Mouse (Mus musculus) lung, embryonic 16.5 days (tissue): ENCODE data around the gene Lipc. TPM values are rescaled to one million over a fixed set of nuclear protein-coding genes. Genes with fewer than 3 reads are reported as not detected.

ENCODE experiments used
- ATAC-seq: fragments of 200-750 bp; cut with Nextera tagmentation; 2 replicates; pipeline ENCODE4 v1.8.0; 2017; ENCODE audit warnings: low read depth, mild to moderate bottlenecking, moderate library complexity
- H3K27ac ChIP-seq: fragments of 300-500 bp; sonication (generic); 2 replicates; pipeline ENCODE4 v1.5.1; 2014; ENCODE audit warnings: mild to moderate bottlenecking, control low read depth, low read length
- H3K27me3 ChIP-seq: fragments of 300-500 bp; sonication (generic); 2 replicates; pipeline ENCODE4 v1.6.1; 2014; ENCODE audit warnings: low read depth, low read length, mixed read lengths; ENCODE audit not compliant: control insufficient read depth, insufficient read depth
- H3K36me3 ChIP-seq: fragments of 300-500 bp; sonication (generic); 2 replicates; pipeline ENCODE4 v1.6.1; 2014; ENCODE audit warnings: low read length; ENCODE audit not compliant: control insufficient read depth, insufficient read depth
- H3K4me1 ChIP-seq: fragments of 300-500 bp; sonication (generic); replicated peaks from 2 replicates; pipeline ENCODE4 v1.6.1; 2014; ENCODE audit warnings: low read length, mixed read lengths; ENCODE audit not compliant: control insufficient read depth, insufficient read depth
- H3K4me2 ChIP-seq: fragments of 300-500 bp; sonication (generic); 2 replicates; pipeline ENCODE4 v1.6.1; 2014; ENCODE audit warnings: low read depth, low read length, control low read depth
- H3K4me3 ChIP-seq: fragments of 300-500 bp; sonication (generic); 2 replicates; pipeline ENCODE4 v1.5.1; 2014; ENCODE audit warnings: mild to moderate bottlenecking, low read length, control low read depth
- H3K9ac ChIP-seq: fragments of 300-500 bp; sonication (generic); 2 replicates; pipeline ENCODE4 v1.6.1; 2014; ENCODE audit warnings: low read length, control low read depth
- H3K9me3 ChIP-seq: fragments of 300-500 bp; sonication (generic); 2 replicates; pipeline ENCODE4 v1.6.1; 2016; ENCODE audit warnings: low read length; ENCODE audit not compliant: control insufficient read depth
- WGBS: fragments of 180-500 bp; shearing (Covaris S2); extraction: QIAGEN DNeasy Blood & Tissue Kit; methylation state at CpG from one replicate; pipeline ENCODE4 v1.1.7; 2014; 5-methylcytosine and 5-hydroxymethylcytosine counted together
- polyA plus RNA-seq: library from polyadenylated mRNA; unstranded; fragments of >200 nt; fragmentation: Nextera tagmentation; extraction: Ambion mirVana; gene quantifications from 2 replicates; pipeline ENCODE4 v1.2.1, GENCODE M21; 2015

Lipc gene
- polyA plus RNA-seq, result 0.25 and 1.5 TPM in 2 replicates

GRCm38 (mm10) chr9:70952126-70952525 lies at the start of gene Lipc:
Gene Lipc, minus strand, starts transcription at chr9:70952226.
- H3K27ac ChIP-seq, result no peak within 1 kb of the TSS
- WGBS, result 93% methylated on average over 4 of the region's 4 CpGs
- H3K4me1 ChIP-seq, result no peaks in the 10 kb centered on the region
- no peak within 1 kb of the TSS for H3K4me2 ChIP-seq
- no peak for ATAC-seq
- no peak within 1 kb of the TSS for H3K9ac ChIP-seq
- no peak within 1 kb of the TSS for H3K4me3 ChIP-seq
- H3K36me3 ChIP-seq, result no peaks in the 10 kb centered on the region
- H3K9me3 ChIP-seq, result no peaks in the 10 kb centered on the region
- no peaks in the 10 kb centered on the region for H3K27me3 ChIP-seq

DNA sequence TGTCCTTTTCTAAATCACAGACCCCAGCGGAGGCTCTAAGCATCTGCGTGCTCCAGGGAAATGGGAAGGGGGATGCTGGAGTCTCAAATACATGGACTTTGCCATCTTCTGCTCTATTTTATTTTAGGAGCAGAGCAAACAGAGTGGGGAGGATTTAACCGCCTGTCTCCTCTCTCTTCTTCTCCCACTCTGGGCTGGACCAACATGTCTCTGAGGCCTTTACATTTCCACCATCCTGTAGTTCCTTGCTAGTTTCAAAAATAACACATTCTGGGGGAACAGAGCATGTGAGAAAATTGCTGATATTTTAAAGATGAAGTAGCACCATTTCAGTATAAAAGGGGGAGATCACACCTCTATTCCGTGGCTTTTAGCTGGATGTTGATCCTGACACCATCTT lies 47.1 kb upstream of the Lipc start:
- Histone ChIP-seq H3K27ac (no peak overlapping the region), H3K9ac (no peak overlapping the region), H3K27me3 (no peaks in the 10 kb centered on the region), H3K4me1 (no peaks in the 10 kb centered on the region), H3K4me3 (no peak overlapping the region), H3K9me3 (no peaks in the 10 kb centered on the region), H3K4me2 (no peak overlapping the region), H3K36me3 (no peaks in the 10 kb centered on the region)
- ATAC-seq, result no peak
- WGBS, result 81% methylated on average over 4 of the region's 4 CpGs

DNA sequence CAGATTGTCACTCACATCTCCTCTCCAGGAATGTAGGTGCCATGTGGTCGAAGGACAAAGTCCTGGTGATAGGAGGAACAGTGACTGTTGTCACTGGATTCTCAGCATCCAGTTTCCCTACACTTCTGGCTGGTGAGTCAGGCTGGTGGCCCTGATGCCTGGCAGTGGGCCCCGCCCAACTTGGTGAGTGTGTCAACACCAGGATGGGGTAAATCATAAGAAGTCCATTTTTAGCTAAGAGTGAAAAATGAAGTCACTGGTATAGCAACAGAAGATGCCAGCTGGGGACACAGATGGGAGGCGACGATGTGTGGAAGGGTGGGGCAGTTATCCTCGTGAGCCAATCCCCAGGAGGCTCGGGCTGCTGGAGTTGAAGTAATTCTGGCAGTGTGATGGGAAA lies 46.7 kb upstream of the Lipc start:
- no peaks in the 10 kb centered on the region for H3K9me3 ChIP-seq
- ATAC-seq, result no peak
- 64% methylated on average over 6 of the region's 6 CpGs for WGBS
- no peaks in the 10 kb centered on the region for H3K4me1 ChIP-seq
- H3K36me3 ChIP-seq, result no peaks in the 10 kb centered on the region
- H3K27me3 ChIP-seq, result no peaks in the 10 kb centered on the region
- no peak overlapping the region for H3K27ac ChIP-seq
- H3K4me2 ChIP-seq, result no peak overlapping the region
- no peak overlapping the region for H3K4me3 ChIP-seq
- H3K9ac ChIP-seq, result no peak overlapping the region

GRCm38 (mm10) chr9:70993326-70993725 lies 41.3 kb upstream of the Lipc start:
- H3K9ac ChIP-seq, result no peak overlapping the region
- no peak overlapping the region for H3K27ac ChIP-seq
- peak; percentile 68 for ATAC-seq
- H3K4me3 ChIP-seq, result no peak overlapping the region
- WGBS, result 30% methylated on average over 6 of the region's 6 CpGs
- no peaks in the 10 kb centered on the region; the same call in 1 of the 2 replicates for H3K27me3 ChIP-seq
- no peak overlapping the region for H3K4me2 ChIP-seq
- no peaks in the 10 kb centered on the region for H3K9me3 ChIP-seq
- no peaks in the 10 kb centered on the region for H3K36me3 ChIP-seq
- H3K4me1 ChIP-seq, result no peaks in the 10 kb centered on the region

GRCm38 (mm10) chr9:70991401-70991800 lies 39.4 kb upstream of the Lipc start:
- H3K36me3 ChIP-seq, result no peaks in the 10 kb centered on the region
- no peaks in the 10 kb centered on the region for H3K9me3 ChIP-seq
- no peak for ATAC-seq
- no peaks in the 10 kb centered on the region; the same call in 1 of the 2 replicates for H3K27me3 ChIP-seq
- no peak overlapping the region for H3K27ac ChIP-seq
- H3K9ac ChIP-seq, result no peak overlapping the region
- WGBS, result 84% methylated on average over 5 of the region's 5 CpGs
- no peaks in the 10 kb centered on the region for H3K4me1 ChIP-seq
- no peak overlapping the region for H3K4me2 ChIP-seq
- no peak overlapping the region for H3K4me3 ChIP-seq

GRCm38 (mm10) chr9:70987210-70987609 lies 35.2 kb upstream of the Lipc start:
- Histone ChIP-seq H3K9ac (no peak overlapping the region), H3K4me1 (no peaks in the 10 kb centered on the region), H3K36me3 (no peaks in the 10 kb centered on the region), H3K4me3 (no peak overlapping the region), H3K27me3 (no peaks in the 10 kb centered on the region; the same call in 1 of the 2 replicates), H3K27ac (no peak overlapping the region), H3K9me3 (0 out of 2 replicates have a peak, but pooled peaks cover 4% of the 10 kb centered on the region), H3K4me2 (no peak overlapping the region)
- no peak for ATAC-seq
- WGBS, result 48% methylated on average over 2 of the region's 2 CpGs

DNA sequence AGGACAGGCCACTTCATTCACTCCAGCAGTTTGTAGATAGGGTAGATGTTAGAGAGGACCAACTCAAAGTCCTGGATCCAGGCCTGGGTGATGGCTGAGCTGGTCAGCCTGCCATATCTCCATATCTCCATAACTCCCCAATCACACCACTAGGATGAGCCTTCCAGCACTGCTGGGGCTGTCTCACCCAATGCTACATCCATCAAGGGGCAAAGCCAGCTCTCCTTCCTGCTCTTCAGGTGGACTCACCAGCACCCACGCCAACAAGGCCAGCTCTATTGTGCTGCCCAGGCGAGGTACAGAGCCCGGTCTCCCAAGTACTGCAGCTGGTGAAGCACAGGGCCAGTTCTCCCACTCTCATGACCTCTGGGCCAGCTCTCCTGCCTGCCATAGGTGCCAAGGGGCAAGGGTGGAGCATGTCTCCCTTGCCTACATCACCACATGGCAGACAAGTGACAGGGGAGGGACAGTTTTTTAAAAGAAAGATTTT lies 31.0 kb upstream of the Lipc start:
- ATAC-seq, result no peak
- H3K4me2 ChIP-seq, result no peak overlapping the region
- H3K9ac ChIP-seq, result no peak overlapping the region
- 88% methylated on average over 3 of the region's 3 CpGs for whole genome bisulfite sequencing
- H3K4me1 ChIP-seq, result no peaks in the 10 kb centered on the region
- H3K27me3 ChIP-seq, result no peaks in the 10 kb centered on the region; the same call in 1 of the 2 replicates
- H3K4me3 ChIP-seq, result no peak overlapping the region
- H3K27ac ChIP-seq, result no peak overlapping the region
- H3K36me3 ChIP-seq, result no peaks in the 10 kb centered on the region
- H3K9me3 ChIP-seq, result peaks cover 9% of the 10 kb centered on the region; the same call in 1 of the 2 replicates

DNA sequence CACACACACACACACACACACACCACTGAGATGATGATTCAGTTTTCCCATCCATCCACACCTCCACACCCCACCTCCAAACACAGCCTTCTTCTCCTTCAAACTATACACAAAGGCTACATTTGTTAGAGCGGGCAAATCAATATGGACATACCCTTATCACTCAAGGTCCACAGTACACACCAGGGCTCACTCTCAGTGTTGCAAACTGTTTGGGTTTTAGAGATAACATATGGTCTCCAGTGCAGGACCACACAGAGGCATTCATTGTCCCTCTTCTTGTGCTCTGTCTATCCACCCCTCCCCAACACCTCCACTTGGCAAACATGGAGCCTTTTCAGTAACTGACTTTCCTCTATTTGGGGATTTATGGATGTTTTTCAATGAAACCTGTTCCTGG lies 29.7 kb upstream of the Lipc start:
- no peaks in the 10 kb centered on the region for H3K4me1 ChIP-seq
- no peak overlapping the region for H3K9ac ChIP-seq
- no peak overlapping the region for H3K4me3 ChIP-seq
- H3K9me3 ChIP-seq, result peaks cover 9% of the 10 kb centered on the region; the same call in 1 of the 2 replicates
- no peak overlapping the region for H3K4me2 ChIP-seq
- no peak for ATAC-seq
- H3K27ac ChIP-seq, result no peak overlapping the region
- no peaks in the 10 kb centered on the region for H3K27me3 ChIP-seq
- 70% methylated on average over 1 of the region's 1 CpGs for WGBS
- no peaks in the 10 kb centered on the region for H3K36me3 ChIP-seq

DNA sequence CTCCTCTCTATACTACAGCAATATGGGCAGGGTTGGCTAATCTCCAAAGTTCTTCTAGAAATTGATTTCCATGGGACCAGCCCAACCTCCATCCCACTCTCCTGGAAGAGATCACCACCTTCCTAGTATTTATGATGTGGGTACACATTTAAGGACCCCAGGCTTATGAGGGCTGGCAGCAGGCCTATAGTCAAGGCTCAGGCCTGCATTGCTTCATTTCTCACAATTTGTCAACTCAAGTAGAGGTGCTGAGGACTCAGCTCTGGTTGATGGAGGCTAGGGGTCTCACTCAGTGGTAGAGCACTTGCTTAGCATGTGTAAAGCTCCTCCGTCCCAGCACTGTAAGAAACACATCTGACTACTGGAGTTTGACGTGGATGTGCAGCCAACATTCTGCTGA lies 27.6 kb upstream of the Lipc start:
- no peak overlapping the region for H3K27ac ChIP-seq
- H3K4me2 ChIP-seq, result no peak overlapping the region
- H3K36me3 ChIP-seq, result no peaks in the 10 kb centered on the region
- H3K9ac ChIP-seq, result no peak overlapping the region
- peaks cover 4% of the 10 kb centered on the region; the same call in 1 of the 2 replicates for H3K9me3 ChIP-seq
- H3K4me3 ChIP-seq, result no peak overlapping the region
- WGBS, result 88% methylated on average over 2 of the region's 2 CpGs
- H3K27me3 ChIP-seq, result no peaks in the 10 kb centered on the region
- no peaks in the 10 kb centered on the region for H3K4me1 ChIP-seq
- ATAC-seq, result no peak

- 79% methylated on average over 5 of the region's 5 CpGs for WGBS
- ATAC-seq, result no peak
These were observed 27.1 kb upstream of the Lipc start for GRCm38 (mm10) chr9:70979171-70979570.

More at GRCm38 (mm10) chr9:70979171-70979570, 27.1 kb upstream of the Lipc start:
- no peak overlapping the region for H3K9ac ChIP-seq
- H3K36me3 ChIP-seq, result no peaks in the 10 kb centered on the region
- peaks cover 4% of the 10 kb centered on the region; the same call in 1 of the 2 replicates for H3K9me3 ChIP-seq
- H3K4me2 ChIP-seq, result no peak overlapping the region
- no peak overlapping the region for H3K4me3 ChIP-seq
- H3K27ac ChIP-seq, result no peak overlapping the region
- no peaks in the 10 kb centered on the region for H3K27me3 ChIP-seq
- H3K4me1 ChIP-seq, result no peaks in the 10 kb centered on the region
